Comparison of ENCODE assay signal across 21 mouse cellular contexts in genomic region chr6:54606241-54606640, GRCm38 (mm10). TPM values are rescaled to one million over a fixed set of nuclear protein-coding genes. Genes with fewer than 3 reads are reported as not detected.
"Had no signal": no experiment of that assay in that cellular context is flagged by ENCODE, and none has a peak within 500 bp of the region (broad histone marks: within the 10 kb centered on the region; RNA-seq: fewer than 3 reads in every experiment).

No protein-coding gene starts in this region.

- DNase-seq: kidney, adult 18-20 months; kidney, adult 9 months; kidney, postnatal 14 days; kidney, postnatal 4 days; left cerebral cortex, postnatal 4 days; lung, adult 18-20 months; lung, postnatal 10 days; lung, postnatal 4 days; midbrain, embryonic 14.5 days; right cerebral cortex, adult 18-20 months; right cerebral cortex, postnatal 14 days; right cerebral cortex, postnatal 4 days; thymus, postnatal 25 days had no signal

- ATAC-seq: liver, embryonic 12.5 days had no signal

- H3K9me3 ChIP-seq: limb, embryonic 15.5 days; liver, embryonic 12.5 days; liver, embryonic 15.5 days; lung, embryonic 15.5 days; stomach, embryonic 15.5 days had no signal

- H3K27ac ChIP-seq: limb, embryonic 12.5 days; limb, embryonic 15.5 days; liver, embryonic 12.5 days; liver, embryonic 15.5 days; lung, embryonic 15.5 days; stomach, embryonic 15.5 days had no signal

- H3K4me2 ChIP-seq: limb, embryonic 12.5 days; limb, embryonic 15.5 days; liver, embryonic 12.5 days; liver, embryonic 15.5 days; lung, embryonic 15.5 days; midbrain, embryonic 11.5 days; stomach, embryonic 15.5 days had no signal

- H3K9ac ChIP-seq: limb, embryonic 12.5 days; limb, embryonic 15.5 days; liver, embryonic 12.5 days; liver, embryonic 15.5 days; lung, embryonic 15.5 days; stomach, embryonic 15.5 days had no signal

- H3K4me1 ChIP-seq: liver, embryonic 12.5 days; lung, embryonic 15.5 days; stomach, embryonic 15.5 days had no signal

- H3K36me3 ChIP-seq: limb, embryonic 15.5 days; liver, embryonic 12.5 days; liver, embryonic 15.5 days; lung, embryonic 15.5 days; stomach, embryonic 15.5 days had no signal

- H3K27me3 ChIP-seq: limb, embryonic 12.5 days; limb, embryonic 15.5 days; liver, embryonic 12.5 days; liver, embryonic 15.5 days; lung, embryonic 15.5 days; stomach, embryonic 15.5 days had no signal

- H3K4me3 ChIP-seq: limb, embryonic 12.5 days; limb, embryonic 15.5 days; liver, embryonic 12.5 days; liver, embryonic 15.5 days; lung, embryonic 15.5 days; stomach, embryonic 15.5 days had no signal

RNA-seq across cellular contexts. Expression of gene Scrn1, which starts 40.0 kb away (rescaled TPM):
- total RNA-seq: megakaryocyte-erythroid progenitor cell, adult 5-6 weeks had no signal
